Mouse (Mus musculus): ENCODE measurements around the gene Dhx32. TPM values are rescaled to one million over a fixed set of nuclear protein-coding genes. Genes with fewer than 3 reads are reported as not detected.

The Dhx32 gene
- total and polyA plus RNA-seq, 2 experiments from 2014 or later = 45.6 to 49.8 TPM

GRCm38 (mm10) chr7:133790608-133791229 is 8.2 kb upstream of the Dhx32 start:
- DNase-seq (ENCODE audit: low spot score) (no peak), ATAC-seq (no peak)
- H3K4me2 ChIP-seq (ENCODE audit: low read depth, low read length) = no peak overlapping the region
- H3K36me3 ChIP-seq (ENCODE audit: insufficient read depth, low read length) = no peaks in the 10 kb centered on the region
- H3K9ac ChIP-seq (replicated peaks; ENCODE audit: low read length) = no peak overlapping the region
- no peaks in the 10 kb centered on the region for H3K9me3 ChIP-seq (ENCODE audit: low read length)
- no peaks in the 10 kb centered on the region for H3K4me1 ChIP-seq (ENCODE audit: insufficient read depth, low read length)
- no peak overlapping the region for H3K4me3 ChIP-seq (ENCODE audit: low read length)
- H3K27me3 ChIP-seq (ENCODE audit: insufficient read depth, low read length) = no peaks in the 10 kb centered on the region
- 69% methylated on average over 4 of the region's 4 CpGs for WGBS
- TF ChIP-seq CTCF (IDR thresholded peaks at IDR 0.05; ENCODE audit: low read depth) = no peak
- no peak overlapping the region for H3K27ac ChIP-seq

DNA sequence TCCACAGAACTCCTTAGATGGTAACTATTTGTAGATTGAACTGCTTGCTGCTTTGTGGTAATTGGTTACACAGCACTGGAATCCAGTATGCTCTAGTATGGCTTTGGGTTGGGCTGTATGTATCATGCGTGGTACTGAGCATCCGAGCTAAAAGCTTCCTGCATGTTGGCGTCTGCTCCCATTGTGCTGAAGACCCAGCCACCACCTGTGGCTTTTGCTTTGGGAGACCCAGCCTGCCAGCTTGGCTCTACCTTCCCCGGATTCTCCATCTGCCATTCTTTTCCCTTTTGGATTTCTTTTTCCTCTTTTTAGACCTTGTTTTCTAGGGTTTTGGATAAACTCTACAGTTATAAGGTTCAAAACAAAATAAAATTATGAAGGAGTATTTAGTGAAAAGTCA is 7.6 kb upstream of the Dhx32 start:
- TF ChIP-seq CTCF (IDR thresholded peaks at IDR 0.05; ENCODE audit: low read depth) = no peak
- H3K9ac ChIP-seq (replicated peaks; ENCODE audit: low read length) = no peak overlapping the region
- H3K27ac ChIP-seq = no peak overlapping the region
- no peaks in the 10 kb centered on the region for H3K36me3 ChIP-seq (ENCODE audit: insufficient read depth, low read length)
- no peaks in the 10 kb centered on the region for H3K27me3 ChIP-seq (ENCODE audit: insufficient read depth, low read length)
- ATAC-seq (no peak), DNase-seq (ENCODE audit: low spot score) (no peak)
- no peaks in the 10 kb centered on the region for H3K9me3 ChIP-seq (ENCODE audit: low read length)
- WGBS = 75% methylated on average over 4 of the region's 4 CpGs
- H3K4me3 ChIP-seq (ENCODE audit: low read length) = no peak overlapping the region
- H3K4me1 ChIP-seq (ENCODE audit: insufficient read depth, low read length) = no peaks in the 10 kb centered on the region
- H3K4me2 ChIP-seq (ENCODE audit: low read depth, low read length) = no peak overlapping the region

DNA sequence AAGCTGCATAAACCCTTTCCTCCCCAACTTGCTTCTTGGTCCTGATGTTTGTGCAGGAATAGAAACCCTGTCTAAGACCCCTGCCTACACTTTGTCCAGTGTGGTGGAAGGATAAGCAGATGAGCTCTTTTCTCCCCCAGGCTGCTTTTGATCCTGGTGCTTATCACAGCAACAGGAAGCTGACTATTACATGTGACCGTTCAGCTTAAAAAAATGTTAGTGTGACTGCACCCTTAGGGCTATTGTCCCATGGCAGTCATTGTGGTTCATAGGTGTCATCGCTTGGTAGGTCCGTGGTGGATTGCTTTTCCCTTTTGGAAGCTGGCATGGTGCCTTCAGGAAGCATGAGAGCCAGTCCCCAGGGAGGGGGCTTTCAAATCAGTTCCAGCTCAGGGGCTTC is 5.6 kb upstream of the Dhx32 start:
- Histone ChIP-seq H3K27me3 (ENCODE audit: insufficient read depth, low read length) (no peaks in the 10 kb centered on the region), H3K4me2 (ENCODE audit: low read depth, low read length) (no peak overlapping the region), H3K4me1 (ENCODE audit: insufficient read depth, low read length) (no peaks in the 10 kb centered on the region), H3K9me3 (ENCODE audit: low read length) (no peaks in the 10 kb centered on the region), H3K9ac (replicated peaks; ENCODE audit: low read length) (no peak overlapping the region), H3K36me3 (ENCODE audit: insufficient read depth, low read length) (no peaks in the 10 kb centered on the region), H3K27ac (no peak overlapping the region), H3K4me3 (ENCODE audit: low read length) (no peak overlapping the region)
- ATAC-seq = no peak
- no peak for TF ChIP-seq CTCF (IDR thresholded peaks at IDR 0.05; ENCODE audit: low read depth)
- no peak for DNase-seq (ENCODE audit: low spot score)
- WGBS = 76% methylated on average over 3 of the region's 3 CpGs

DNA sequence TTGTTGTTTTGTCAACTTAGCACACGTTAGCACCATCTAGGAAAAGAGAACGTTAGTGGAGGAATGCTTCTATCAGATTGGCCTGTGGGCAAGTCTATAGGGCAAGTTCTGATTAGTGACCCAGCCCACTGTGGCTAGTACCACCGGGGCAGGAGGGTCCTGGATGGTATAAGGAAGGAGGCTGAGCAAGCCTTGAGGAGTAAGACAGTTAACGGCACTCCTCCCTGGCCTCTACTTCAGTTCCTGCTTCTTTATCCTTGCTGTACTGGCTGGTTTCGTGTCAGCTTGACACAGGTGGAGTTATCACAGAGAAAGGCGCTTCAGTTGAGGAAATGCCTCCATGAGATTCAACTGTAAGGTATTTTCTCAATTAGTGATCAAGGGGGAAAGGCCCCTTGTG is 5.0 kb upstream of the Dhx32 start:
- no peak for TF ChIP-seq CTCF (IDR thresholded peaks at IDR 0.05; ENCODE audit: low read depth)
- Histone ChIP-seq H3K4me1 (ENCODE audit: insufficient read depth, low read length) (no peaks in the 10 kb centered on the region), H3K27me3 (ENCODE audit: insufficient read depth, low read length) (no peaks in the 10 kb centered on the region), H3K4me2 (ENCODE audit: low read depth, low read length) (no peak overlapping the region), H3K27ac (no peak overlapping the region), H3K4me3 (ENCODE audit: low read length) (no peak overlapping the region), H3K9me3 (ENCODE audit: low read length) (no peaks in the 10 kb centered on the region), H3K36me3 (ENCODE audit: insufficient read depth, low read length) (no peaks in the 10 kb centered on the region), H3K9ac (replicated peaks; ENCODE audit: low read length) (no peak overlapping the region)
- 83% methylated on average over 6 of the region's 6 CpGs for WGBS
- ATAC-seq (no peak), DNase-seq (ENCODE audit: low spot score) (no peak)

GRCm38 (mm10) chr7:133781991-133782390 is 535 bp downstream of the Dhx32 start:
- no peak for TF ChIP-seq CTCF (IDR thresholded peaks at IDR 0.05; ENCODE audit: low read depth)
- no peak for DNase-seq (ENCODE audit: low spot score)
- Histone ChIP-seq H3K9ac (replicated peaks; ENCODE audit: low read length) (no peak overlapping the region), H3K4me3 (ENCODE audit: low read length) (no peak overlapping the region), H3K4me2 (ENCODE audit: low read depth, low read length) (no peak overlapping the region), H3K9me3 (ENCODE audit: low read length) (no peaks in the 10 kb centered on the region), H3K27me3 (ENCODE audit: insufficient read depth, low read length) (no peaks in the 10 kb centered on the region), H3K4me1 (ENCODE audit: insufficient read depth, low read length) (no peaks in the 10 kb centered on the region), H3K27ac (no peak overlapping the region), H3K36me3 (ENCODE audit: insufficient read depth, low read length) (no peaks in the 10 kb centered on the region)
- no peak for ATAC-seq
- 75% methylated on average over 6 of the region's 6 CpGs for WGBS

GRCm38 (mm10) chr7:133781583-133781982 is 943 bp downstream of the Dhx32 start:
- no peaks in the 10 kb centered on the region for H3K36me3 ChIP-seq (ENCODE audit: insufficient read depth, low read length)
- H3K4me3 ChIP-seq (ENCODE audit: low read length) = no peak overlapping the region
- H3K4me1 ChIP-seq (ENCODE audit: insufficient read depth, low read length) = no peaks in the 10 kb centered on the region
- H3K9ac ChIP-seq (replicated peaks; ENCODE audit: low read length) = no peak overlapping the region
- WGBS = 69% methylated on average over 6 of the region's 6 CpGs
- no peaks in the 10 kb centered on the region for H3K9me3 ChIP-seq (ENCODE audit: low read length)
- DNase-seq (ENCODE audit: low spot score) (no peak), ATAC-seq (no peak)
- H3K27me3 ChIP-seq (ENCODE audit: insufficient read depth, low read length) = no peaks in the 10 kb centered on the region
- no peak overlapping the region for H3K4me2 ChIP-seq (ENCODE audit: low read depth, low read length)
- no peak overlapping the region for H3K27ac ChIP-seq
- TF ChIP-seq CTCF (IDR thresholded peaks at IDR 0.05; ENCODE audit: low read depth) = no peak

GRCm38 (mm10) chr7:133776626-133776996 is 5.9 kb downstream of the Dhx32 start, which contains the start of gene Fank1:
Gene Fank1, plus strand, starts transcription at chr7:133776861.
- Histone ChIP-seq H3K36me3 (ENCODE audit: insufficient read depth, low read length) (no peaks in the 10 kb centered on the region), H3K4me1 (ENCODE audit: insufficient read depth, low read length) (peaks cover 14% of the 10 kb centered on the region; the same call in 1 of the 2 replicates), H3K4me3 (ENCODE audit: low read length) (peak within 1 kb of the TSS; percentile 95), H3K27ac (peak within 1 kb of the TSS; percentile 41; the same call in 1 of the 2 replicates), H3K9me3 (ENCODE audit: low read length) (no peaks in the 10 kb centered on the region), H3K27me3 (ENCODE audit: insufficient read depth, low read length) (no peaks in the 10 kb centered on the region), H3K9ac (replicated peaks; ENCODE audit: low read length) (peak within 1 kb of the TSS; percentile 82), H3K4me2 (ENCODE audit: low read depth, low read length) (peak within 1 kb of the TSS; percentile 68)
- ATAC-seq = peak; percentile 96
- WGBS = under 1% methylated on average over 27 of the region's 45 CpGs
- peak; percentile 92 for DNase-seq (ENCODE audit: low spot score)
- no peak for TF ChIP-seq CTCF (IDR thresholded peaks at IDR 0.05; ENCODE audit: low read depth)
